Mouse (Mus musculus) brain, adult 10 weeks (tissue): ENCODE data around the gene Ifngr1. TPM values are rescaled to one million over a fixed set of nuclear protein-coding genes. Genes with fewer than 3 reads are reported as not detected.

Experiments used
- polyA plus RNA-seq: library from polyadenylated mRNA; stranded (reverse); fragments of 350-450 nt; fragmentation: Illumina TruSeq; extraction: RNeasy Lipid Tissue Mini Kit (QIAGEN cat#74804); gene quantifications from one replicate; pipeline ENCODE4 v1.2.3, GENCODE M21; 2015; ENCODE audit warnings: low read depth, low replicate concordance

Ifngr1 gene
- polyA plus RNA-seq = 20.3 TPM

GRCm38 (mm10) chr10:19591641-19592441 is at the start of gene Ifngr1:
Gene Ifngr1 (plus strand): TSS chr10:19591949.

GRCm38 (mm10) chr10:19621408-19622048 is 29.8 kb downstream of the Ifngr1 start, which contains the start of gene Il22ra2:
Gene Il22ra2 (plus strand): TSS chr10:19621998.

Other genes with a start within 250 kb of the Ifngr1 start
- gene Olig3, start 235.4 kb upstream of the Ifngr1 start, polyA plus RNA-seq = not detected
- gene Il22ra2, start 30.0 kb downstream of the Ifngr1 start, polyA plus RNA-seq = not detected
- gene Il20ra, start 120.6 kb downstream of the Ifngr1 start, polyA plus RNA-seq = 0.85 TPM